Mouse (Mus musculus): Measurements from ENCODE around the gene Ipo5.

Gene Ipo5

GRCm38 (mm10) chr14:120924044-120924443 is 13.0 kb downstream of the Ipo5 start:
- no peak for DNase-seq

- DNase-seq: no peak
Measured at GRCm38 (mm10) chr14:120925731-120926585, 14.9 kb downstream of the Ipo5 start.

GRCm38 (mm10) chr14:120931236-120931635 is 20.2 kb downstream of the Ipo5 start:
- no peak for DNase-seq

GRCm38 (mm10) chr14:120933624-120934023 is 22.6 kb downstream of the Ipo5 start:
- no peak for DNase-seq

GRCm38 (mm10) chr14:120937102-120937501 is 26.1 kb downstream of the Ipo5 start:
- no peak for DNase-seq

- no peak for DNase-seq
Measured at GRCm38 (mm10) chr14:120942803-120943202, 31.8 kb downstream of the Ipo5 start.

- no peak for DNase-seq
Measured at GRCm38 (mm10) chr14:120945146-120945545, 34.1 kb downstream of the Ipo5 start.

- no peak for DNase-seq
Measured at GRCm38 (mm10) chr14:120947104-120947503, 36.1 kb downstream of the Ipo5 start.

GRCm38 (mm10) chr14:120949002-120949401 is 38.0 kb downstream of the Ipo5 start:
- no peak for DNase-seq

GRCm38 (mm10) chr14:120950068-120950467 is 39.0 kb downstream of the Ipo5 start:
- DNase-seq: no peak

GRCm38 (mm10) chr14:120952434-120952833 is 41.4 kb downstream of the Ipo5 start:
- no peak for DNase-seq

GRCm38 (mm10) chr14:120960551-120960950 is 49.5 kb downstream of the Ipo5 start:
- no peak for DNase-seq

- no peak for DNase-seq
Measured at GRCm38 (mm10) chr14:120960991-120961390, 50.0 kb downstream of the Ipo5 start.

GRCm38 (mm10) chr14:120967072-120967471 is 56.0 kb downstream of the Ipo5 start:
- DNase-seq: no peak

- no peak for DNase-seq
Measured at GRCm38 (mm10) chr14:120968723-120969122, 57.7 kb downstream of the Ipo5 start.

- no peak for DNase-seq
Measured at GRCm38 (mm10) chr14:120969673-120970072, 58.6 kb downstream of the Ipo5 start.

- no peak for DNase-seq
Measured at GRCm38 (mm10) chr14:120970637-120971036, 59.6 kb downstream of the Ipo5 start.

- DNase-seq: no peak
Measured at GRCm38 (mm10) chr14:120971313-120971712, 60.3 kb downstream of the Ipo5 start.

- DNase-seq: peak; percentile 67
Measured at GRCm38 (mm10) chr14:120979559-120979958, 68.5 kb downstream of the Ipo5 start.

- no peak for DNase-seq
Measured at GRCm38 (mm10) chr14:120989126-120989525, 78.1 kb downstream of the Ipo5 start.
